Mouse (Mus musculus) neural tube, embryonic 12.5 days (tissue): ENCODE data around the gene Wnt3a. TPM values are rescaled to one million over a fixed set of nuclear protein-coding genes. Genes with fewer than 3 reads are reported as not detected.

Experiments used
- ATAC-seq: fragments of 200-750 bp; cut with Nextera tagmentation; 2 replicates; pipeline ENCODE4 v1.8.0; 2017; ENCODE audit warnings: low read depth, mild to moderate bottlenecking, moderate TSS enrichment, moderate library complexity; ENCODE audit not compliant: low FRiP score
- H3K27ac ChIP-seq: fragments of 300-500 bp; sonication (generic); 2 replicates; pipeline ENCODE4 v1.5.1; 2016
- H3K27me3 ChIP-seq: fragments of 300-500 bp; sonication (generic); replicated peaks from 2 replicates; pipeline ENCODE4 v1.6.1; 2016; ENCODE audit warnings: mild to moderate bottlenecking
- H3K36me3 ChIP-seq: fragments of 300-500 bp; sonication (generic); 2 replicates; pipeline ENCODE4 v1.6.1; 2016; ENCODE audit warnings: mild to moderate bottlenecking
- H3K4me1 ChIP-seq: fragments of 300-500 bp; sonication (generic); 2 replicates; pipeline ENCODE4 v1.6.1; 2016
- H3K4me2 ChIP-seq: fragments of 300-500 bp; sonication (generic); replicated peaks from 2 replicates; pipeline ENCODE4 v1.6.1; 2016; ENCODE audit warnings: mild to moderate bottlenecking
- H3K4me3 ChIP-seq: fragments of 300-500 bp; sonication (generic); 2 replicates; pipeline ENCODE4 v1.5.1; 2016
- H3K9ac ChIP-seq: fragments of 300-500 bp; sonication (generic); 2 replicates; pipeline ENCODE4 v1.6.1; 2016; ENCODE audit warnings: mild to moderate bottlenecking
- H3K9me3 ChIP-seq: fragments of 300-500 bp; sonication (generic); 2 replicates; pipeline ENCODE4 v1.6.1; 2016; ENCODE audit warnings: mild to moderate bottlenecking
- WGBS: fragments of 180-500 bp; shearing (Covaris S2); methylation state at CpG from one replicate; pipeline ENCODE4 v1.1.7; 2016; 5-methylcytosine and 5-hydroxymethylcytosine counted together
- microRNA-seq: library from miRNA; unstranded; fragments of <30 nt; microRNA quantifications from one replicate; pipeline ENCODE4, GENCODE M21; 2017
- polyA plus RNA-seq: library from polyadenylated mRNA; unstranded; fragments of >200 nt; fragmentation: Nextera tagmentation; extraction: Ambion mirVana; gene quantifications from 2 replicates; pipeline ENCODE4 v1.2.1, GENCODE M21; 2016

Wnt3a gene
- polyA plus RNA-seq, 1 experiment from 2014 or later: 4.1 TPM

GRCm38 (mm10) chr11:59209580-59209979 is 81.0 kb downstream of the Wnt3a start:
- H3K4me1 ChIP-seq: peaks cover 13% of the 10 kb centered on the region
- H3K9ac ChIP-seq: no peak overlapping the region
- H3K27me3 ChIP-seq: no peaks in the 10 kb centered on the region
- no peak for ATAC-seq
- H3K9me3 ChIP-seq: no peaks in the 10 kb centered on the region
- WGBS: 81% methylated on average over 5 of the region's 5 CpGs
- H3K4me2 ChIP-seq: peak overlapping the region; percentile 91
- no peak overlapping the region for H3K27ac ChIP-seq
- H3K4me3 ChIP-seq: peak overlapping the region; percentile 89; the same call in 1 of the 2 replicates
- peaks cover 60% of the 10 kb centered on the region for H3K36me3 ChIP-seq

- H3K27ac ChIP-seq: 0 out of 2 replicates have a peak overlapping the region, but pooled peaks have one; percentile 75
- peak; percentile 67 for ATAC-seq
- no peaks in the 10 kb centered on the region for H3K27me3 ChIP-seq
- WGBS: 10% methylated on average over 18 of the region's 18 CpGs
- peaks cover 13% of the 10 kb centered on the region for H3K4me1 ChIP-seq
- peak overlapping the region; percentile 89 for H3K4me3 ChIP-seq
- H3K9ac ChIP-seq: peak overlapping the region; percentile 83
- no peaks in the 10 kb centered on the region for H3K9me3 ChIP-seq
- H3K4me2 ChIP-seq: peak overlapping the region; percentile 91
- H3K36me3 ChIP-seq: peaks cover 65% of the 10 kb centered on the region
Measured at GRCm38 (mm10) chr11:59209003-59209441, 81.5 kb downstream of the Wnt3a start.

- no peaks in the 10 kb centered on the region for H3K27me3 ChIP-seq
- peak within 1 kb of the TSS; percentile 91 for H3K4me2 ChIP-seq
- H3K27ac ChIP-seq: peak within 1 kb of the TSS; percentile 75; the same call in 1 of the 2 replicates
- H3K4me1 ChIP-seq: peaks cover 13% of the 10 kb centered on the region
- H3K9ac ChIP-seq: peak within 1 kb of the TSS; percentile 83
- peak; percentile 81 for ATAC-seq
- WGBS: under 1% methylated on average over 67 of the region's 67 CpGs
- H3K9me3 ChIP-seq: no peaks in the 10 kb centered on the region
- H3K4me3 ChIP-seq: peak within 1 kb of the TSS; percentile 89
- peaks cover 62% of the 10 kb centered on the region for H3K36me3 ChIP-seq
Measured at GRCm38 (mm10) chr11:59208153-59208831, 82.3 kb downstream of the Wnt3a start, which contains the start of gene 2310033P09Rik. Gene 2310033P09Rik (plus strand): TSS chr11:59208321.

GRCm38 (mm10) chr11:59202081-59202995 is 88.2 kb downstream of the Wnt3a start, which contains the start of gene Mrpl55:
Gene Mrpl55 (plus strand): TSS chr11:59202486.
- peaks cover 33% of the 10 kb centered on the region for H3K36me3 ChIP-seq
- H3K9me3 ChIP-seq: no peaks in the 10 kb centered on the region
- H3K4me2 ChIP-seq: peak within 1 kb of the TSS; percentile 93
- H3K4me1 ChIP-seq: peaks cover 16% of the 10 kb centered on the region
- peak within 1 kb of the TSS; percentile 81 for H3K9ac ChIP-seq
- WGBS: under 1% methylated on average over 63 of the region's 63 CpGs
- no peaks in the 10 kb centered on the region for H3K27me3 ChIP-seq
- no peak within 1 kb of the TSS for H3K27ac ChIP-seq
- H3K4me3 ChIP-seq: peak within 1 kb of the TSS; percentile 83
- peak; percentile 89 for ATAC-seq

GRCm38 (mm10) chr11:59201216-59202002 is 89.1 kb downstream of the Wnt3a start:
- peak overlapping the region; percentile 83 for H3K4me3 ChIP-seq
- H3K9me3 ChIP-seq: no peaks in the 10 kb centered on the region
- H3K36me3 ChIP-seq: peaks cover 30% of the 10 kb centered on the region
- no peak overlapping the region for H3K27ac ChIP-seq
- H3K4me1 ChIP-seq: peaks cover 16% of the 10 kb centered on the region
- no peak; the same call in 1 of the 2 replicates for ATAC-seq
- peak overlapping the region; percentile 93 for H3K4me2 ChIP-seq
- peak overlapping the region; percentile 81 for H3K9ac ChIP-seq
- H3K27me3 ChIP-seq: no peaks in the 10 kb centered on the region
- 40% methylated on average over 16 of the region's 16 CpGs for WGBS

Small RNAs within 50 kb of the gene (microRNA-seq; reads per million reads assigned to microRNA genes)
- not detected for gene Gm24756

Other genes starting within 250 kb of the Wnt3a start
- 0.42 TPM in 2 replicates for gene Obscn, start 154.3 kb downstream of the Wnt3a start, polyA plus RNA-seq
- 6.5 and 7.8 TPM in 2 replicates for gene Iba57, start 127.0 kb downstream of the Wnt3a start, polyA plus RNA-seq
- gene Gjc2, start 107.5 kb downstream of the Wnt3a start, polyA plus RNA-seq: 0.23 and 0.39 TPM in 2 replicates
- 111 and 113 TPM in 2 replicates for gene Guk1, start 98.5 kb downstream of the Wnt3a start, polyA plus RNA-seq
- 88.0 and 91.1 TPM in 2 replicates for gene Mrpl55, start 88.3 kb downstream of the Wnt3a start, polyA plus RNA-seq
- gene 2310033P09Rik, start 82.4 kb downstream of the Wnt3a start, polyA plus RNA-seq: 30.1 and 30.5 TPM in 2 replicates
- gene Arf1, start 62.5 kb downstream of the Wnt3a start, polyA plus RNA-seq: 623 and 633 TPM in 2 replicates
- 3.9 and 4.2 TPM in 2 replicates for gene Wnt9a, start 16.2 kb upstream of the Wnt3a start, polyA plus RNA-seq
- gene Prss38, start 84.9 kb upstream of the Wnt3a start, polyA plus RNA-seq: not detected in 2 replicates
- 13.6 and 14.5 TPM in 2 replicates for gene Jmjd4, start 159.3 kb upstream of the Wnt3a start, polyA plus RNA-seq
- gene Snap47, start 160.4 kb upstream of the Wnt3a start, polyA plus RNA-seq: 278 and 282 TPM in 2 replicates
- 10.1 and 10.5 TPM in 2 replicates for gene Zfp867, start 181.7 kb upstream of the Wnt3a start, polyA plus RNA-seq
- 23.4 and 23.8 TPM in 2 replicates for gene Zkscan17, start 236.0 kb upstream of the Wnt3a start, polyA plus RNA-seq